Mouse (Mus musculus) lung, adult 2 months (tissue): ENCODE measurements around the gene Emb.

Experiments used
- CTCF ChIP-seq: fragments of 200-500 bp; IDR thresholded peaks from 2 replicates; pipeline ENCODE4 v1.5.1; 2011; ENCODE audit warnings: mild to moderate bottlenecking, low read length, control low read depth; ENCODE audit not compliant: insufficient read depth
- POLR2A ChIP-seq: fragments of 200-500 bp; IDR thresholded peaks from 2 replicates; pipeline ENCODE4 v1.6.1; 2011; ENCODE audit warnings: low read depth, mild to moderate bottlenecking, control low read depth, low read length, borderline replicate concordance; ENCODE audit errors: extremely low read depth

DNA sequence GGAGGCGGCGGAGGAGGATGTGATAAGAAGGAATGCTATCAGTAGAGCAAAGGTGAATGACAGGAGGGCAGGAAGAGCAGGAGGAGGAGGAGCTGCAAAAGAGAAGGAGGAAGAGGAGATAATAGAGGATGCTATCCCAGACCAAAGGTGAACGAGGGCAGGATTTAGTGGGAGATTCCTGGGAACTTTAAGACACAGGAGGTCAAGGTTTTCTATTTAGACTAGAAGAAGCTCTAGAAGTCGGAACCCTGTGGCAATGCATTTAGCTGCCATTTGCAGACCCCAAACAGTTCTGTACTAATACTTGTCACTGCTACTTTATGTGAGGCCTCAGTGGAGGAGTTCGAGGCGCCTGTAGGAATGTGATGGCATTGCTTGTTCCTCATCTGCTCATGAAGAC, at the start of gene Emb:
- TF ChIP-seq POLR2A: no peak
- no peak for TF ChIP-seq CTCF
